Mouse (Mus musculus) CH12.LX (cell line): Measurements from ENCODE around the gene Trim46. TPM values are rescaled to one million over a fixed set of nuclear protein-coding genes. Genes with fewer than 3 reads are reported as not detected.

ENCODE experiments used
- DNase-seq: peaks from one replicate; pipeline ENCODE4 v3.0.0-alpha.2; 2013; ENCODE audit errors: extremely low read depth
- H3K27ac ChIP-seq: 2 replicates; pipeline ENCODE4 v1.5.1; 2012; ENCODE audit warnings: low read depth, mild to moderate bottlenecking, control low read depth, moderate library complexity; ENCODE audit not compliant: insufficient read depth
- H3K27me3 ChIP-seq: replicated peaks from 2 replicates; pipeline ENCODE3; 2012; ENCODE audit warnings: inconsistent platforms
- H3K36me3 ChIP-seq, 2 experiments: replicated peaks in 1 of 2; 2 replicates each; pipeline versions ENCODE3 to v1.6.1; 2012; ENCODE audit warnings: inconsistent platforms in 1 of 2, low read length in 1 of 2, mild to moderate bottlenecking in 1 of 2, mixed read lengths in 1 of 2, moderate library complexity in 1 of 2; ENCODE audit not compliant: control insufficient read depth in 1 of 2, insufficient read depth in 1 of 2
- H3K4me1 ChIP-seq, 2 experiments: 2 replicates each; pipeline ENCODE4 v1.6.1; 2012; ENCODE audit warnings: inconsistent platforms in 1 of 2, moderate library complexity in 1 of 2; ENCODE audit not compliant: insufficient read depth in 2 of 2, control insufficient read depth in 1 of 2
- H3K4me2 ChIP-seq: 2 replicates; pipeline ENCODE4 v1.6.1; 2012; ENCODE audit warnings: low read depth, mild to moderate bottlenecking, control low read depth; ENCODE audit not compliant: poor library complexity, insufficient read depth, severe bottlenecking
- H3K4me3 ChIP-seq, 3 experiments: fragments of 150-350 bp in 1 of 3; sonication (generic) in 1 of 3; replicated peaks in 1 of 3; 2 replicates each; pipeline versions ENCODE3 to v1.5.1; 2011 to 2012; ENCODE audit warnings: low read depth in 2 of 3, low read length in 2 of 3, mild to moderate bottlenecking in 2 of 3, moderate library complexity in 2 of 3, control low read depth in 1 of 3, improper control_type of control experiment in 1 of 3, inconsistent platforms in 1 of 3, mixed read lengths in 1 of 3; ENCODE audit not compliant: poor library complexity in 1 of 3
- H3K79me2 ChIP-seq: replicated peaks from 2 replicates; pipeline ENCODE4 v1.6.1; 2012; ENCODE audit warnings: mild to moderate bottlenecking, moderate library complexity; ENCODE audit not compliant: control insufficient read depth, poor library complexity, insufficient read depth, severe bottlenecking; ENCODE audit errors: extremely low read depth
- H3K9ac ChIP-seq: 2 replicates; pipeline ENCODE4 v1.6.1; 2012; ENCODE audit warnings: low read depth, mild to moderate bottlenecking, control low read depth, moderate library complexity; ENCODE audit not compliant: insufficient read depth
- H3K9me3 ChIP-seq: replicated peaks from 2 replicates; pipeline ENCODE3; 2012; ENCODE audit warnings: low read length, inconsistent platforms, mixed read lengths
- BHLHE40 ChIP-seq: IDR thresholded peaks from 2 replicates; pipeline ENCODE4 v1.6.1; 2011; ENCODE audit warnings: mild to moderate bottlenecking, low read depth, low read length, improper control_type of control experiment
- CHD2 ChIP-seq: IDR thresholded peaks from 2 replicates; pipeline ENCODE4 v1.6.1; 2011; ENCODE audit warnings: low read length, improper control_type of control experiment
- CTCF ChIP-seq, 2 experiments: IDR thresholded peaks in 1 of 2; conservative IDR thresholded peaks in 1 of 2; 2 replicates each; pipeline ENCODE4 v1.5.1; 2011 to 2012; ENCODE audit warnings: low read depth in 2 of 2, low read length in 2 of 2, improper control_type of control experiment in 1 of 2, inconsistent platforms in 1 of 2, mild to moderate bottlenecking in 1 of 2, moderate library complexity in 1 of 2
- E2F4 ChIP-seq: IDR thresholded peaks from 2 replicates; pipeline ENCODE4 v1.6.1; 2011; ENCODE audit warnings: low read depth, low read length, improper control_type of control experiment; ENCODE audit not compliant: insufficient replicate concordance
- ELF1 ChIP-seq: IDR thresholded peaks from 2 replicates; pipeline ENCODE4 v1.6.1; 2014; ENCODE audit warnings: low read depth, mild to moderate bottlenecking, inconsistent platforms, low read length, improper control_type of control experiment
- ETS1 ChIP-seq: conservative IDR thresholded peaks from 2 replicates; pipeline ENCODE4 v1.6.1; 2012; ENCODE audit warnings: low read depth, mild to moderate bottlenecking, inconsistent platforms, low read length, improper control_type of control experiment, moderate library complexity
- HCFC1 ChIP-seq: IDR thresholded peaks from 2 replicates; pipeline ENCODE4 v1.6.1; 2012; ENCODE audit warnings: low read depth, mild to moderate bottlenecking, inconsistent platforms, low read length, improper control_type of control experiment
- JUN ChIP-seq: IDR thresholded peaks from 2 replicates; pipeline ENCODE4 v1.6.1; 2011; ENCODE audit warnings: low read depth, mild to moderate bottlenecking, low read length, improper control_type of control experiment, moderate library complexity; ENCODE audit not compliant: insufficient read depth
- KAT2A ChIP-seq: IDR thresholded peaks from 2 replicates; pipeline ENCODE4 v1.6.1; 2012; ENCODE audit warnings: low read length, improper control_type of control experiment, inconsistent platforms; ENCODE audit not compliant: insufficient replicate concordance
- MAX ChIP-seq: IDR thresholded peaks from 2 replicates; pipeline ENCODE4 v1.6.1; 2011; ENCODE audit warnings: low read length, improper control_type of control experiment
- MAZ ChIP-seq: IDR thresholded peaks from 2 replicates; pipeline ENCODE4 v1.6.1; 2012; ENCODE audit warnings: low read depth, mild to moderate bottlenecking, inconsistent platforms, low read length, improper control_type of control experiment, moderate library complexity
- MEF2A ChIP-seq: IDR thresholded peaks from 2 replicates; pipeline ENCODE4 v1.6.1; 2014; ENCODE audit warnings: low read depth, mild to moderate bottlenecking, inconsistent platforms, low read length, improper control_type of control experiment, borderline replicate concordance
- MXI1 ChIP-seq: IDR thresholded peaks from 2 replicates; pipeline ENCODE4 v1.6.1; 2011; ENCODE audit warnings: mild to moderate bottlenecking, low read depth, low read length, improper control_type of control experiment
- NELFE ChIP-seq: IDR thresholded peaks from 2 replicates; pipeline ENCODE4 v1.6.1; 2011; ENCODE audit warnings: low read depth, low read length, improper control_type of control experiment
- NRF1 ChIP-seq: IDR thresholded peaks from 2 replicates; pipeline ENCODE4 v1.6.1; 2014; ENCODE audit warnings: low read depth, mild to moderate bottlenecking, inconsistent platforms, low read length, improper control_type of control experiment, moderate library complexity
- POLR2A ChIP-seq: IDR thresholded peaks from 2 replicates; pipeline ENCODE4 v1.6.1; 2011; ENCODE audit warnings: low read depth, mild to moderate bottlenecking, improper control_type of control experiment, low read length
- POLR2AphosphoS2 ChIP-seq: IDR thresholded peaks from 2 replicates; pipeline ENCODE4 v1.6.1; 2011; ENCODE audit warnings: low read depth, low read length, improper control_type of control experiment
- RAD21 ChIP-seq: IDR thresholded peaks from 2 replicates; pipeline ENCODE4 v1.6.1; 2011; ENCODE audit warnings: low read depth, mild to moderate bottlenecking, low read length, improper control_type of control experiment, moderate library complexity
- RCOR1 ChIP-seq: conservative IDR thresholded peaks from 2 replicates; pipeline ENCODE4 v1.6.1; 2012; ENCODE audit warnings: low read depth, mild to moderate bottlenecking, inconsistent platforms, low read length, improper control_type of control experiment
- SIN3A ChIP-seq: IDR thresholded peaks from 2 replicates; pipeline ENCODE4 v1.6.1; 2012; ENCODE audit warnings: low read length, improper control_type of control experiment, inconsistent platforms
- TBP ChIP-seq: conservative IDR thresholded peaks from 2 replicates; pipeline ENCODE4 v1.6.1; 2011; ENCODE audit warnings: low read depth, low read length, improper control_type of control experiment
- TCF12 ChIP-seq: IDR thresholded peaks from 2 replicates; pipeline ENCODE4 v1.6.1; 2014; ENCODE audit warnings: low read depth, mild to moderate bottlenecking, inconsistent platforms, low read length, improper control_type of control experiment
- UBTF ChIP-seq: IDR thresholded peaks from 2 replicates; pipeline ENCODE4 v1.6.1; 2012; ENCODE audit warnings: low read depth, mild to moderate bottlenecking, inconsistent platforms, low read length, improper control_type of control experiment, moderate library complexity
- USF1 ChIP-seq: IDR thresholded peaks from 2 replicates; pipeline ENCODE4 v1.6.1; 2014; ENCODE audit warnings: low read depth, mild to moderate bottlenecking, inconsistent platforms, low read length, improper control_type of control experiment
- USF2 ChIP-seq: conservative IDR thresholded peaks from 2 replicates; pipeline ENCODE4 v1.6.1; 2011; ENCODE audit warnings: low read depth, low read length, improper control_type of control experiment
- dilution Hi-C: fragments of 300-500 bp; cut with MboI; formaldehyde crosslinking; loops from 2 replicates; pipeline ENCODE4 v1.14.3; 2020; ENCODE audit warnings: low sequenced_read_pairs; ENCODE audit not compliant: extremely low pct_unique_long_range_greater_than_20kb, extremely low pct_ligation_motif_present
- in situ Hi-C: fragments of 300-500 bp; cut with MboI; formaldehyde crosslinking; loops from 3 replicates; pipeline ENCODE4 v1.14.3; 2019; ENCODE audit warnings: low sequenced_read_pairs, low pct_ligation_motif_present, low pct_unique_long_range_greater_than_20kb, mixed read lengths
- polyA plus RNA-seq: library from polyadenylated mRNA; unstranded; fragments of >175 nt; gene quantifications from 2 replicates; pipeline ENCODE4 v1.2.1, GENCODE M21; 2012; ENCODE audit warnings: low read depth; ENCODE audit not compliant: insufficient read length
- total RNA-seq, 2 experiments: library from RNA; depleted of rRNA; stranded (reverse); fragments of 300-350 nt in 1 of 2; fragments of >200 nt in 1 of 2; gene quantifications; 2 replicates each; pipeline ENCODE4 v1.2.3; 2012 to 2014

Gene Trim46
- total and polyA plus RNA-seq, 3 experiments = 0.36 to 1.9 (median 1.4) TPM

DNA sequence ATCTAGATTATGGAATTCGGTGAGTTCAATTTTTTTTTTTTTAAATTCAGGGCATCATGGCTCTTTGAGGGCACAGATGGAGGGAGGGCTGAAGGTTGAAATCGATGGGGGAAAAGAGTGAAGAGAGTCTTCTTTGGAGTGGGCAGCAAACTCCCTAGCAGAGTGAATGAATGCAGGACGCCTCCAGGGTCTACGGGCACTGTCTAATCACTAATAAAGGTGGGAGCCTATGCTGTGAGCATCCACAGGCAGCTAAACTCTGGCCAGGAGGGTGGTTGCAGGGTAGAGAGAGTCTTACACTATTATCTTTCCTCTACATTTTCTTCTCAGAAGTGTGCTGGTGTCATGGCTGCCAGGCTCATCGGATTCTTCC, 43.0 kb downstream of the Trim46 start:
- Histone ChIP-seq H3K4me3 (peak overlapping the region; percentile 74 to 100 (median 75)), H3K27ac (no peak overlapping the region), H3K9me3 (no peaks in the 10 kb centered on the region), H3K9ac (peak overlapping the region; percentile 97)
- in situ Hi-C loops = no loop called here
- TF ChIP-seq POLR2AphosphoS2 (no peak), MAX (no peak), NRF1 (no peak), CHD2 (no peak), NELFE (no peak), USF1 (no peak), HCFC1 (no peak), SIN3A (no peak), ETS1 (no peak), TCF12 (no peak)
- TF ChIP-seq, all 38 proteins: peak for 0
- dilution Hi-C loops = no loop called here
- peaks cover 39 to 44% of the 10 kb centered on the region in 2 experiments for H3K36me3 ChIP-seq
- peaks cover 5% of the 10 kb centered on the region; the same call in 1 of the 2 replicates for H3K79me2 ChIP-seq
- H3K4me1 ChIP-seq = peaks cover 3 to 14% of the 10 kb centered on the region in 2 experiments
- no peaks in the 10 kb centered on the region for H3K27me3 ChIP-seq
- peak overlapping the region; percentile 86 for H3K4me2 ChIP-seq
- no peak for DNase-seq

DNA sequence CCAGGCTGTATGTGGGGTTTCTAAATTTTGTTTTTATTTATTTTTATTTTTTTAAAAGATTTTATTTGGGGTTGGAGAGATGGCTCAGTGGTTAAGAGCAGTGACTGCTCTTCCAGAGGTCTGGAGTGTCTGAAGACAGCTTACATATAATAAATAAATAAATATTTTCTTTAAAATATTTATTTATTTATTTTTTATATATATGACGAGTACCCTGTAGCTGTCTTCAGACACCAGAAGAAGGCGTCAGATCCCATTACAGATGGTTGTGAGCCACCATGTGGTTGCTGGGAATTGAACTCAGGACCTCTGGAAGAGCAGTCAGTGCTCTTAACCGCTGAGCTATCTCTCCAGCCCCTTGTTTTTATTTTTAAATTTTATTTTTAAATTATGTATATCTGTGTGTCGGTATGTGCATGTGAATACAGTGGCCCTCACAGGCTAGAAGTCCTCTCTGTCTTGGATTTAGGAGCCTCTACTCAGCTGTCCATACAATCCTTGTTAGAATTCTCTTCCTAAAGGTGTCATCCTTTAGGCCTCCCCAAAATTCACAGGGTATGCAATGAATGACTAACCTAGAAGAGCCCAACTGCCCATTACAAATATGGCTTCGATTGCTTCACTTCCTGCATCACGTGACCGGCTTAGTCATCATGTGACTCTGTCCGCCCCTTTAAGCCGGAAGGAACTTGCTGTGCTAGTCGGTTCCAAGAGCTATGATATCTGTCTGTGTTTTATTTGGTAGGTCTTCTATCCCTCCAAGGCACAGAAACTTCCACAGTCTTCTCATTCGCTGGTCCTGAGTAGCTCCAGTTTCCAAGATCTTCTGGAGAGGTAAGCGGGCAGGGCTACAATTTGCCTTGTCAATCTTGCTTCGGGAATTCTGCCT, 43.6 kb downstream of the Trim46 start, which contains the start of gene Gba:
TSS of gene Gba (plus strand) at position 676 of the 889 bp plus-strand sequence.
- H3K27ac ChIP-seq = no peak within 1 kb of the TSS
- in situ Hi-C loops (no loop called here), dilution Hi-C loops (no loop called here)
- no peaks in the 10 kb centered on the region for H3K27me3 ChIP-seq
- TF ChIP-seq BHLHE40 = peak; percentile 94
- TF ChIP-seq RCOR1 = no peak; the same call in 1 of the 2 replicates
- peak; percentile 99 for TF ChIP-seq HCFC1
- TF ChIP-seq ETS1 = no peak
- TF ChIP-seq UBTF = no peak
- TF ChIP-seq ELF1 = peak; percentile 98
- peak; percentile 100 for TF ChIP-seq USF2
- peak; percentile 68; the same call in 1 of the 2 replicates for TF ChIP-seq MXI1
- no peak for TF ChIP-seq MAZ
- TF ChIP-seq POLR2A = peak; percentile 63
- TF ChIP-seq E2F4 = no peak
- TF ChIP-seq POLR2AphosphoS2 = no peak
- peak; percentile 55 for TF ChIP-seq TCF12
- TF ChIP-seq MEF2A = peak; percentile 24; the same call in 1 of the 2 replicates
- TF ChIP-seq NELFE = peak; percentile 60; the same call in 1 of the 2 replicates
- peak; percentile 73 for TF ChIP-seq NRF1
- TF ChIP-seq KAT2A = peak; percentile 89; the same call in 1 of the 2 replicates
- TF ChIP-seq USF1 = peak; percentile 100
- no peak for TF ChIP-seq RAD21
- TF ChIP-seq MAX = peak; percentile 99
- TF ChIP-seq SIN3A = peak; percentile 100
- TF ChIP-seq CTCF (conservative IDR thresholded peaks at IDR 0.05 in 1 of 2, IDR thresholded peaks at IDR 0.05 in 1 of 2; ENCODE audit: low read depth in 2 of 2, low read length in 2 of 2) = no peak
- TF ChIP-seq JUN = no peak
- peak; percentile 52; the same call in 1 of the 2 replicates for TF ChIP-seq TBP
- peak; percentile 96 for DNase-seq
- H3K36me3 ChIP-seq = peaks cover 33 to 38% of the 10 kb centered on the region in 2 experiments
- peaks cover 5% of the 10 kb centered on the region; the same call in 1 of the 2 replicates for H3K79me2 ChIP-seq
- peaks cover 3 to 9% of the 10 kb centered on the region in 2 experiments for H3K4me1 ChIP-seq
- peak within 1 kb of the TSS; percentile 74 to 100 (median 75) for H3K4me3 ChIP-seq
- H3K4me2 ChIP-seq = peak within 1 kb of the TSS; percentile 86
- peak within 1 kb of the TSS; percentile 97 for H3K9ac ChIP-seq
- no peaks in the 10 kb centered on the region for H3K9me3 ChIP-seq
